Mouse (Mus musculus) ES-Bruce4 (cell line): ENCODE measurements at regions not wholly inside any gene's neighbourhood (a gene's known extent, or its start where the extent isn't known, plus 50 kb on each side); places are given as distances from the start of the nearest gene placed in this dataset.

ENCODE experiments used
- CTCF ChIP-seq: IDR thresholded peaks from one replicate; pipeline ENCODE4 v1.8.1; 2011; ENCODE audit warnings: low read depth, low read length
- POLR2A ChIP-seq: IDR thresholded peaks from one replicate; pipeline ENCODE4 v1.8.1; 2011; ENCODE audit warnings: low read length; ENCODE audit not compliant: insufficient read depth

DNA sequence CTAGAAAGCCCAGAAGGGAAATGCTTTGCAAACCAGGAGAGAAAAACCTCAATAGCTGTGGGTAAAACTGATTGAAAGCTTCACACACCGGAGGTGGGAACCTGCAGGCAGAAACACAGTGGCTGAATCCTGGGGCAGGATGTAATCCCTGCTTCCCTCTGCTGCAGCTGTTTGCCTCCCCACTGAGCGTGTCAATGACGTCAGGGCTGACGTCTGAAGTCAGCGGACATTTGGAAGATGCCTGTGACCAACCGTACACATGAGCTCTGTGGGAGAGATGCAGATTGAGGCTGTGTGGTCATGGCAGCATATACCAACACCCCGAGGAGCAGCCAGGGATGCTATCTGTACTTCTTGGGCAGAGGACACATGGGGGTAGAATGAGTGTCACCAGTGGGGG lies 151.5 kb upstream of the Atp6ap2 start:
- TF ChIP-seq CTCF (no peak), POLR2A (no peak)
